Mouse (Mus musculus) kidney, embryonic 15.5 days (tissue): ENCODE measurements at regions not wholly inside any gene's neighbourhood (a gene's known extent, or its start where the extent isn't known, plus 50 kb on each side); places are given as distances from the start of the nearest gene placed in this dataset.
"Not testable (repeated sequence)": the region's sequence is repeated elsewhere in the genome, so short reads cannot be mapped to it uniquely, and the experiment has no call there.

Experiments used
- ATAC-seq: fragments of 200-750 bp; cut with Nextera tagmentation; replicated peaks from 2 replicates; pipeline ENCODE4 v1.8.0; 2017; ENCODE audit warnings: moderate TSS enrichment; ENCODE audit not compliant: low FRiP score
- H3K27ac ChIP-seq: fragments of 300-500 bp; sonication (generic); 2 replicates; pipeline ENCODE4 v1.5.1; 2015; ENCODE audit warnings: mild to moderate bottlenecking, inconsistent platforms
- H3K27me3 ChIP-seq: fragments of 300-500 bp; sonication (generic); 2 replicates; pipeline ENCODE4 v1.6.1; 2015; ENCODE audit warnings: inconsistent platforms
- H3K36me3 ChIP-seq: fragments of 300-500 bp; sonication (generic); 2 replicates; pipeline ENCODE4 v1.6.1; 2015; ENCODE audit warnings: inconsistent platforms
- H3K4me1 ChIP-seq: fragments of 300-500 bp; sonication (generic); 2 replicates; pipeline ENCODE4 v1.6.1; 2015; ENCODE audit warnings: inconsistent platforms
- H3K4me2 ChIP-seq: fragments of 300-500 bp; sonication (generic); 2 replicates; pipeline ENCODE4 v1.6.1; 2015; ENCODE audit warnings: moderate library complexity, mild to moderate bottlenecking, inconsistent platforms
- H3K4me3 ChIP-seq: fragments of 300-500 bp; sonication (generic); replicated peaks from 2 replicates; pipeline ENCODE4 v1.5.1; 2015; ENCODE audit warnings: mild to moderate bottlenecking, inconsistent platforms
- H3K9ac ChIP-seq: fragments of 300-500 bp; sonication (generic); 2 replicates; pipeline ENCODE4 v1.6.1; 2015; ENCODE audit warnings: mild to moderate bottlenecking, inconsistent platforms
- H3K9me3 ChIP-seq: fragments of 300-500 bp; sonication (generic); replicated peaks from 2 replicates; pipeline ENCODE4 v1.6.1; 2016; ENCODE audit warnings: inconsistent platforms
- WGBS: fragments of 180-500 bp; shearing (Covaris S2); methylation state at CpG from one replicate; pipeline ENCODE4 v1.1.7; 2015; ENCODE audit warnings: mixed read lengths; 5-methylcytosine and 5-hydroxymethylcytosine counted together

- H3K27ac ChIP-seq, H3K4me1 ChIP-seq, H3K36me3 ChIP-seq, H3K27me3 ChIP-seq, H3K4me2 ChIP-seq, H3K9ac ChIP-seq, ATAC-seq, H3K9me3 ChIP-seq, H3K4me3 ChIP-seq: not testable (repeated sequence)
- 91% methylated on average over 3 of the region's 3 CpGs for WGBS
These were observed 599.2 kb downstream of the Dad1 start for GRCm38 (mm10) chr14:53654669-53655068.

GRCm38 (mm10) chr14:53651061-53651460 lies 602.8 kb downstream of the Dad1 start:
- H3K27me3 ChIP-seq, H3K36me3 ChIP-seq, H3K9me3 ChIP-seq, H3K9ac ChIP-seq, H3K4me3 ChIP-seq, H3K4me2 ChIP-seq, H3K4me1 ChIP-seq, ATAC-seq, H3K27ac ChIP-seq: not testable (repeated sequence)
- 58% methylated on average over 5 of the region's 5 CpGs for WGBS

DNA sequence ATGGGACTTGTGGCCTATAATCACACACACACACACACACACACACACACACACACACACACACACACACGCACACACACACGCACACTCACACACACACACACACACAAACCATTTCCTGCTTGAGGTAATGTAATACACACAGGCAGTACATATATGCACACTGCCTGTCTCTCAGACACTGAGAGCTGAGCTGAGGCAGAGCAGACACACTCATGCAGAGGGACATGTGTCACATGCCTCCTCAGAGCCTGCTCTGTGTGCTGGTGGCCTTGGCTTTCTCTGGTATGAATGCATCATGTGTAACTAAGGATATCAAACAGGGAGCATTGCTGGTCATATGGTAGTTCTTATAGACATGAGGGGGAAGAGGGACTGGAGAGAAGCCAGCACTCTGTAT lies 604.7 kb downstream of the Dad1 start:
- not testable (repeated sequence) for H3K9me3 ChIP-seq, H3K4me3 ChIP-seq, H3K27me3 ChIP-seq, H3K4me2 ChIP-seq, H3K36me3 ChIP-seq, H3K27ac ChIP-seq, H3K4me1 ChIP-seq, H3K9ac ChIP-seq, ATAC-seq
- 95% methylated on average over 2 of the region's 2 CpGs for WGBS

DNA sequence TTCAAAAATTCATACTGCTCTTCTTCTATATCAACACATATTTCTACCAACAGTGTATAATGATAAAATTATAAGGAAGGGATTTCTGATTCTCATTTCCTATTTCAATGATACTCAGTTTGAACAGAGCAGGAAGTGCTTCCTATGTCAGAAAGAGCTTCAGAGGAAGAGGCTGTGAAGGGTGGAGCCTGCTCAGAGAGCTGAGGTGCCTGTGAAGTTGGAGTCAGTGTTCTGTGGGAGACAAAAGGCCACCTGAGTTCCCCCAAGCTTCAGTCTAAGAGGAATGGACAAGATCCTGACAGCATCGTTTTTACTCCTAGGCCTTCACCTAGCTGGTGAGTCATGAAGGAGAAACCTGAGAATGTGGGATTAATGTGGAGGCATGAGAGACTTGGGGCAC lies 613.5 kb downstream of the Dad1 start:
- WGBS = 44% methylated on average over 1 of the region's 1 CpGs
- H3K36me3 ChIP-seq = not testable (repeated sequence)

DNA sequence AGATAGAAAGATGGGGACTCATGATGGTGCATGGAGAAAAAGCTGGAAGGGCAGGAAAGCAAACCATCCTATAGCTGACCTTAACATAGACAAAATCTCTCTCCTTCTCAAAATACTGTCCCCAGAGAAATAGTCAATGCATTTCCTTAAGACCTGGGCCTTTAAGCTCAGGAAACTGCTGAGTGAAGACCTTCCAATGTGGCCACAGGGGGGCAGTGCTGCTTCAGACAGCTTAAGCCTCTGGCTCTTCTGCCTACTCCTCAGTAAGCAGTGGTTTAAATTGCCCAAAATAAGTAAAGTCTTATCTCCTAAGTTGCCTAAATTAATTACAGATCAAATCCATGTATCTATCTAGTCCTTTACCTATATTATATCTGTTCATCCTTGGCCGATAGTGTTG lies 616.2 kb downstream of the Dad1 start:
- H3K9me3 ChIP-seq, H3K4me3 ChIP-seq, H3K4me1 ChIP-seq, ATAC-seq, H3K4me2 ChIP-seq, H3K36me3 ChIP-seq, H3K27ac ChIP-seq, H3K9ac ChIP-seq, H3K27me3 ChIP-seq: not testable (repeated sequence)
- WGBS = 76% methylated on average over 1 of the region's 1 CpGs

More for the DNA sequence above, 613.5 kb downstream of the Dad1 start:
- not testable (repeated sequence) for H3K27ac ChIP-seq, H3K4me1 ChIP-seq, H3K9ac ChIP-seq, H3K4me3 ChIP-seq, H3K9me3 ChIP-seq, H3K27me3 ChIP-seq, H3K4me2 ChIP-seq, ATAC-seq

DNA sequence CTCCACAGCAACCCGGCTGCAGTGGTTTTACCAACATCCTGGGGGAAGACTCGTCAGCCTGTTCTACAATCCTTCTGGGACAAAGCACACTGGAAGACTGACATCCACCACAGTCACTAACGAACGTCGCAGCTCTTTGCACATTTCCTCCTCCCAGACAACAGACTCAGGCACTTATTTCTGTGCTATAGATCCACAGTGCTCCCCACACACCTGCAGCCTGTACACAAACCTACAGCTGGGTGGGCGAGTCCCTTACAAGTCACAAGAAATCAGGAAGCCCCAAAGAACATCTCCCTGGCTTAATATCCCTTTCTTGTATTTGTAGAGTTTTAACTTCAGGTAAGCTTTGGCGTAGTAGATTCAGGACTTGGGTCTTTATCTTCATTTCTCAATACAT lies 618.7 kb downstream of the Dad1 start:
- not testable (repeated sequence) for H3K9ac ChIP-seq, H3K4me1 ChIP-seq, H3K27ac ChIP-seq, H3K27me3 ChIP-seq, H3K9me3 ChIP-seq, H3K4me3 ChIP-seq, H3K4me2 ChIP-seq, H3K36me3 ChIP-seq, ATAC-seq
- 56% methylated on average over 7 of the region's 7 CpGs for WGBS

DNA sequence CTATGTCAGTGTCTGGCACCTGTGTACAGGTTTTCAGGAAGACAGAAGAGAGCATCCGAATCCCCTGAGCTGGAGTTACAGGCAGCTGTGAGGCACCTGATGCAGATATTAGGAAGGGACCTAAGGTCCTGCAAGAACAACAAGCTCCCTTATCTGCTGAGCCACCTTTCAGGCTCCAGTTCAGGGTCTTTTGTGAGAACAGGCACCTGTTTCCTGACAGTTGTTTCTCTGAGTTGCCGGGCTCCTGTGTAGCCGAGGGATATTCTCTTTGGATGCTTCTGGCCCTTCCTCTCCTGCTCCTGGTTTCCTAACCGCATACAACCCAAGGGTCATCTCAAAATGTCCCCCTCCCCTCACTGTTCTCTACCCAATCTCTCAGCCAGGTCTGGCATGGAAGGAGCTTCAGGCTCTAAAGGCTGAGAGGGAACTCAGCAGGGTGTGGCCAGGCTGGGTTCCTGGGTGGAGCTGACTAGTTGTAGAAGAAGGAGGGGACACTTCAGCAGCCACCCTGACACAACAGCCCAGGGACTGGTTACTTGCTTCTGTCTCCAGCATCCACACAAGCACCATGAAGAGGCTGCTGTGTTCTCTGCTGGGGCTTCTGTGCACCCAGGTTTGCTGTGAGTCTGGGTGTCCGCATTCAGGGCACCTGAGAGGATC lies 619.5 kb downstream of the Dad1 start:
- not testable (repeated sequence) for H3K27ac ChIP-seq, H3K9me3 ChIP-seq, H3K4me2 ChIP-seq, H3K4me1 ChIP-seq, H3K9ac ChIP-seq, ATAC-seq, H3K36me3 ChIP-seq, H3K27me3 ChIP-seq, H3K4me3 ChIP-seq
- WGBS = 35% methylated on average over 5 of the region's 5 CpGs

- H3K4me2 ChIP-seq, ATAC-seq, H3K36me3 ChIP-seq, H3K4me3 ChIP-seq, H3K9ac ChIP-seq, H3K27me3 ChIP-seq, H3K27ac ChIP-seq, H3K4me1 ChIP-seq, H3K9me3 ChIP-seq: not testable (repeated sequence)
- WGBS = 53% methylated on average over 1 of the region's 1 CpGs
These were observed 620.2 kb downstream of the Dad1 start for GRCm38 (mm10) chr14:53633743-53634142.

DNA sequence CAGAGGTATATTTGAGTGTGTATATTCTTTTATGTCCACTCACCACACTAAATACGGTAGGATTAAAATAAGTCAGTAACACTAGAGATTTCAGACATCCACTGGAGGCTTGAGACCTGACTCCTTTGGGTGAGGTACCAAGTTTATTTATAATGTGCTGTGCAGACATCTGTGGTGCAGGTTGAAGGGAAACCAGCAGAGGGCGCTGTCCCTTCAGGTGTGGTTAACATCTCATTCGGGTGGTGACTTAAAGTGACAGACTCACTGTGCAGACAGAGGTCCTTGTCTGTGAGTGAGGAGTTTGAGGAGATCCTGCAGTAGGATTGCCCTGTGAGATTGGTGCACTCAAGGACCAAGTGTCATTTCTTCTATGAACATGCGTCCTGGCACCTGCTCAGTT lies 632.5 kb downstream of the Dad1 start:
- ATAC-seq, H3K4me1 ChIP-seq, H3K4me3 ChIP-seq, H3K27ac ChIP-seq, H3K9me3 ChIP-seq, H3K27me3 ChIP-seq, H3K9ac ChIP-seq, H3K36me3 ChIP-seq, H3K4me2 ChIP-seq: not testable (repeated sequence)
- 64% methylated on average over 4 of the region's 4 CpGs for WGBS

- 43% methylated on average over 3 of the region's 3 CpGs for WGBS
These were observed 637.8 kb downstream of the Dad1 start for GRCm38 (mm10) chr14:53616061-53616460.

GRCm38 (mm10) chr14:53614341-53614740 lies 639.6 kb downstream of the Dad1 start:
- H3K27ac ChIP-seq = no peak overlapping the region
- no peak overlapping the region for H3K9ac ChIP-seq
- no peak overlapping the region for H3K4me3 ChIP-seq
- H3K4me1 ChIP-seq = no peaks in the 10 kb centered on the region
- no peaks in the 10 kb centered on the region for H3K9me3 ChIP-seq
- no peaks in the 10 kb centered on the region for H3K27me3 ChIP-seq
- H3K36me3 ChIP-seq = no peaks in the 10 kb centered on the region
- no peak for ATAC-seq
- no peak overlapping the region for H3K4me2 ChIP-seq

More at GRCm38 (mm10) chr14:53616061-53616460, 637.8 kb downstream of the Dad1 start:
- not testable (repeated sequence) for H3K27me3 ChIP-seq, H3K4me3 ChIP-seq, H3K36me3 ChIP-seq, H3K9ac ChIP-seq, H3K27ac ChIP-seq, ATAC-seq, H3K4me1 ChIP-seq, H3K4me2 ChIP-seq, H3K9me3 ChIP-seq

- not testable (repeated sequence) for H3K9me3 ChIP-seq, H3K4me2 ChIP-seq, ATAC-seq, H3K27ac ChIP-seq, H3K36me3 ChIP-seq, H3K27me3 ChIP-seq, H3K9ac ChIP-seq, H3K4me3 ChIP-seq, H3K4me1 ChIP-seq
- WGBS = 57% methylated on average over 3 of the region's 3 CpGs
These were observed 654.6 kb downstream of the Dad1 start for GRCm38 (mm10) chr14:53599299-53599698.

GRCm38 (mm10) chr14:53597287-53597686 lies 656.6 kb downstream of the Dad1 start:
- H3K4me3 ChIP-seq, H3K9ac ChIP-seq, H3K4me1 ChIP-seq, H3K27ac ChIP-seq, ATAC-seq, H3K36me3 ChIP-seq, H3K27me3 ChIP-seq, H3K4me2 ChIP-seq, H3K9me3 ChIP-seq: not testable (repeated sequence)
